Mouse (Mus musculus): ENCODE measurements around the gene Nek3. TPM values are rescaled to one million over a fixed set of nuclear protein-coding genes. Genes with fewer than 3 reads are reported as not detected.

Nek3 gene
- polyA plus RNA-seq, 1 experiment = 3.6 TPM

DNA sequence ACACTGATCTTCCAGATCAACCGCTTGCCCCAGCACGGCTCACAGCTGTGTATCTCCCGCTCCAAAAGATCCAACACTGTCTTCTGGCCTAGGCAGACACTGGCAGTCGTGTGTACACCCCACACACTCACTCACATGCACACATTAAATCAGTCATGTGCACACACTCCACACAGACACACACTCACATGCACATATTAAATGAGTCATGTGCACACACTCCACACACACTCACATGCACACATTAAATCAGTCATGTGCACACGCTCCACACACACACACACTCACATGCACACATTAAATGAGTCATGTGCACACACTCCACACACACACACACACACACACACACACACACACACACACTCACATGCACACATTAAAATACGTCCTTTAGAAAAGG lies 31.7 kb upstream of the Nek3 start:
- Histone ChIP-seq H3ac (ENCODE audit: control insufficient read depth, insufficient read length) (no peak overlapping the region), H3K27me3 (ENCODE audit: control insufficient read depth, insufficient read depth, insufficient read length) (no peaks in the 10 kb centered on the region), H3K4me2 (ENCODE audit: low read depth) (no peak overlapping the region), H3K36me3 (ENCODE audit: control insufficient read depth, insufficient read depth) (no peaks in the 10 kb centered on the region), H3K4me3 (no peak overlapping the region), H3K79me2 (ENCODE audit: control insufficient read depth, insufficient read depth) (peaks cover 22% of the 10 kb centered on the region)
- TF ChIP-seq MYOD1 (IDR thresholded peaks at IDR 0.05; ENCODE audit: control insufficient read depth in 1 of 3, insufficient read length in 2 of 3, low read depth in 2 of 3) (peak in 1 of 3 experiments; percentile 12), MYOG (IDR thresholded peaks at IDR 0.05; ENCODE audit: control insufficient read depth in 1 of 3, insufficient read depth in 1 of 3, insufficient read length in 2 of 3, low read depth in 2 of 3) (peak in 1 of 3 experiments; percentile 37), TCF3 (IDR thresholded peaks at IDR 0.05; ENCODE audit: insufficient read length, low read depth) (no peak)

DNA sequence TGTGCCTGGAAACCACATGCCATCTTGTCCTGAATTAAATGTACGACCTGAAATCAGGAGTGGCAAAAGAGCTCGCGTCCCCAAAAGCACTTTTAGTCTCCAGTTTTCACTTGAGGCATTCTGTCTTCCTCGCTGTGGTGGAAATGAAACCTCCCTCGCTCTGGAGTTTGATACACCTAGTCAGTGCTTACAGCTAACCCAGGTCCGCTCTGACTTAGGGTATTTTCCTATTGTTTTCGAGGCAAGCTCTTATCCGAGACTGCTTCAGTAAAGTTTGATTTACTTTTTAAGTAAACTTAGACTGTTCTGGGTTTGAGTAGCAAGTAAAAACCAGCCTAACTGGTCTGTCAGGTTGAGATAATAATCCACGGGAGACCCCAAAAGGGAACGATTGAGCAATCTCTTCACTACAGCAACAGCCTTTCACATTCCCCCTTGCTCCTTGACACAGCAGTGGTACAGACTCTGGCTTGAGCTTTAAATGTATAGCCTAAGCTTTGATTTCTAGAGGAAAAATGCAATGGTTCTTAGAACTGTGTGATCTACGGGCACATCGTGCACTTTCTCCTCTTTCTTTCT lies 27.3 kb upstream of the Nek3 start:
- Histone ChIP-seq H3K27me3 (ENCODE audit: control insufficient read depth, insufficient read depth, insufficient read length) (no peaks in the 10 kb centered on the region), H3K36me3 (ENCODE audit: control insufficient read depth, insufficient read depth) (no peaks in the 10 kb centered on the region), H3ac (ENCODE audit: control insufficient read depth, insufficient read length) (peak overlapping the region; percentile 13), H3K4me3 (peak overlapping the region; percentile 69), H3K79me2 (ENCODE audit: control insufficient read depth, insufficient read depth) (peaks cover 22% of the 10 kb centered on the region), H3K4me2 (ENCODE audit: low read depth) (peak overlapping the region; percentile 91)
- TF ChIP-seq CEBPB (IDR thresholded peaks at IDR 0.05; ENCODE audit: insufficient read depth, poor library complexity, severe bottlenecking) = peak; percentile 74; the same call in 1 of the 2 replicates
- no peak for TF ChIP-seq E2F4 (IDR thresholded peaks at IDR 0.05; ENCODE audit: insufficient read depth)
- no peak for TF ChIP-seq MYOG (IDR thresholded peaks at IDR 0.05; ENCODE audit: control insufficient read depth in 1 of 3, insufficient read depth in 1 of 3, insufficient read length in 2 of 3, low read depth in 2 of 3)
- TF ChIP-seq TCF3 (IDR thresholded peaks at IDR 0.05; ENCODE audit: insufficient read length, low read depth) = no peak

- peak within 1 kb of the TSS; percentile 69 for H3K4me3 ChIP-seq
- TF ChIP-seq POLR2AphosphoS2 (IDR thresholded peaks at IDR 0.05; ENCODE audit: insufficient read length, low read depth) = peak; percentile 67
- TF ChIP-seq MAX (IDR thresholded peaks at IDR 0.05; ENCODE audit: low read depth) = no peak
- TF ChIP-seq MYOG (IDR thresholded peaks at IDR 0.05; ENCODE audit: control insufficient read depth in 1 of 3, insufficient read depth in 1 of 3, insufficient read length in 2 of 3, low read depth in 2 of 3) = peak in 1 of 3 experiments; percentile 47
- peak in 1 of 3 experiments; percentile 29 for TF ChIP-seq MYOD1 (IDR thresholded peaks at IDR 0.05; ENCODE audit: control insufficient read depth in 1 of 3, insufficient read length in 2 of 3, low read depth in 2 of 3)
- peak; percentile 71 for TF ChIP-seq POLR2A (IDR thresholded peaks at IDR 0.05; ENCODE audit: insufficient read length, low read depth)
- no peak for TF ChIP-seq REST (IDR thresholded peaks at IDR 0.05; ENCODE audit: insufficient read depth, insufficient read length)
- H3K4me2 ChIP-seq (ENCODE audit: low read depth) = peak within 1 kb of the TSS; percentile 91
- H3K79me2 ChIP-seq (ENCODE audit: control insufficient read depth, insufficient read depth) = peaks cover 22% of the 10 kb centered on the region
- H3K27me3 ChIP-seq (ENCODE audit: control insufficient read depth, insufficient read depth, insufficient read length) = no peaks in the 10 kb centered on the region
- H3ac ChIP-seq (ENCODE audit: control insufficient read depth, insufficient read length) = peak within 1 kb of the TSS; percentile 13
- no peaks in the 10 kb centered on the region for H3K36me3 ChIP-seq (ENCODE audit: control insufficient read depth, insufficient read depth)
Measured at GRCm38 (mm10) chr8:22192660-22193431, 26.6 kb upstream of the Nek3 start, which contains the start of gene Vps36. TSS of gene Vps36 (plus strand) at chr8:22192809.

DNA sequence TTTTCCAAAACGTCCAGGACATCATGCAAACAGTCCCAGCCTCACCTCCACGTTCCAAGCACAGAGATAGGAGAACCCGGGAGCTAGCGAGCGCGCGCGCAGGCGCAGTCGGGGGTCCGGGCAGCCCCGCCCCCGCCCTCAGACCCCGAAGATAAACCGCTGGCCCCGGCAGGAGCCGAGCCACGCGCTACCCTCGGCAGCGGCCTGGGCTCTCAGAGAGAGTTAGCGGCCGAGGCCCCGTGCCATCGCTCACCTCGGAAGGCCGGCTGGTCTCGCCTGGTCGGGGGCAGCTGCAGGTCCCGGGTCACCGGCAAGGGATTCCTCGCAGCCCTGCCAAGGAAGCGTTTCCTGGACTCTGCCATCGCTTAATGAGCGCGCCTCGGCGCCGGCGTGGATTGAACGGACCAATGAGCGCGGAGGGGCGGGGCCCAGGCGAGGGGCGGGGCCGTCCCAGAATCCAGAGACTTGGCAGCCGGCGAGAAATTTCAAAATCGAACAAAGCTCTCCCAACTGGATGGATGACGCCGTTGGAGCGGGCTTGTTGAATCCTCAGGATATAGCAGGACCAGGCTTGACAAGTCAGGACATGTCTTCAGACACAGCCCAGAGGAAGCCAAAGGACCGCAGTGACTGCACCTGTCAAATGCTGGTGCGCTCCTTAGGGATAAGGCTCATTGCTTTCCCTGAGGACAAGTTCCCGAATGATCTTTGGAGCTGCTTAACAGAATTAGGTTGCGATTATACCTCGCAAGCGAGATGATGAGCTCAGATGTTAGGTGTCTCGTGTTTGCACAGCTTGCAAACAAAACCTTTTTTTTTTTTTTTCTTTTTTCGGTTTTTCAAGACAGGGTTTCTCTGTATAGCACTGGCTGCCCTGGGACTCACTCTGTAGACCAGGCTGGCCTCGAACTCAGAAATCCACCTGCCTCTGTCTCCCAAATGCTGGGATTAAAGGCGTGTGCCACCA lies 19.5 kb upstream of the Nek3 start, which contains the start of gene Ckap2:
Gene Ckap2, minus strand, starts transcription at position 389 of the 967 bp plus-strand sequence.
- H3K36me3 ChIP-seq (ENCODE audit: control insufficient read depth, insufficient read depth) = no peaks in the 10 kb centered on the region
- TF ChIP-seq POLR2AphosphoS2 (IDR thresholded peaks at IDR 0.05; ENCODE audit: insufficient read length, low read depth) (peak; percentile 41), POLR2A (IDR thresholded peaks at IDR 0.05; ENCODE audit: insufficient read length, low read depth) (peak; percentile 59), USF1 (IDR thresholded peaks at IDR 0.05; ENCODE audit: low read depth) (no peak), MYOG (IDR thresholded peaks at IDR 0.05; ENCODE audit: control insufficient read depth in 1 of 3, insufficient read depth in 1 of 3, insufficient read length in 2 of 3, low read depth in 2 of 3) (peak in 1 of 3 experiments; percentile 10), MYOD1 (IDR thresholded peaks at IDR 0.05; ENCODE audit: control insufficient read depth in 1 of 3, insufficient read length in 2 of 3, low read depth in 2 of 3) (peak in 2 of 3 experiments; percentile 45 to 48), CEBPB (IDR thresholded peaks at IDR 0.05; ENCODE audit: insufficient read depth, poor library complexity, severe bottlenecking) (0 out of 2 replicates have a peak, but pooled peaks have one; percentile 10), E2F4 (IDR thresholded peaks at IDR 0.05; ENCODE audit: insufficient read depth) (peak; percentile 88), MAX (IDR thresholded peaks at IDR 0.05; ENCODE audit: low read depth) (no peak)
- peak within 1 kb of the TSS; percentile 87 for H3K4me2 ChIP-seq (ENCODE audit: low read depth)
- no peak within 1 kb of the TSS for H3ac ChIP-seq (ENCODE audit: control insufficient read depth, insufficient read length)
- no peaks in the 10 kb centered on the region for H3K27me3 ChIP-seq (ENCODE audit: control insufficient read depth, insufficient read depth, insufficient read length)
- peaks cover 44% of the 10 kb centered on the region for H3K79me2 ChIP-seq (ENCODE audit: control insufficient read depth, insufficient read depth)
- peak within 1 kb of the TSS; percentile 45 for H3K4me3 ChIP-seq

DNA sequence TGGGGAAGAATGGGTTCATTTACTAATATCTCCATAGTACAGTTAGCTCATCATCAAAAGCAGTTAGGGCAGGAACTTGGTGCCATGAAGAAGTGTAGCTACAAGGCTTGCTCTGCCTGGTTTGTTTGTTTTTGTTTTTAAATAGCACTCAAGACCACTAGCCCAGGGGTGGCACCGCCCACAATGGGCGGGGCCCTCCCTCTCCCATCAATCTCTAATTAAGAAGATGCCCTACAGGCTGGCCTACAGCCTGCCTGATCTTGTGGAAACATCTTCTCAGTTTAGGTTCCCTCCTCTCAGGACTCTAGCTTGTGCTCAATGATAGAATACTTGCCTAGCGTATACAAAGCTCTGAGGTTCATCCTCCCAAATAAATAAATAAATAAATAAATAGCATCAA lies 18.6 kb upstream of the Nek3 start:
- no peak for TF ChIP-seq MYOG (IDR thresholded peaks at IDR 0.05; ENCODE audit: control insufficient read depth in 1 of 3, insufficient read depth in 1 of 3, insufficient read length in 2 of 3, low read depth in 2 of 3)
- TF ChIP-seq E2F4 (IDR thresholded peaks at IDR 0.05; ENCODE audit: insufficient read depth) = no peak
- no peak for TF ChIP-seq POLR2A (IDR thresholded peaks at IDR 0.05; ENCODE audit: insufficient read length, low read depth)
- no peak for TF ChIP-seq MAX (IDR thresholded peaks at IDR 0.05; ENCODE audit: low read depth)
- TF ChIP-seq POLR2AphosphoS2 (IDR thresholded peaks at IDR 0.05; ENCODE audit: insufficient read length, low read depth) = no peak
- no peak for TF ChIP-seq USF1 (IDR thresholded peaks at IDR 0.05; ENCODE audit: low read depth)
- no peak for TF ChIP-seq TCF3 (IDR thresholded peaks at IDR 0.05; ENCODE audit: insufficient read length, low read depth)
- TF ChIP-seq SRF (IDR thresholded peaks at IDR 0.05; ENCODE audit: control insufficient read depth, insufficient read length, low read depth) = no peak
- no peak for TF ChIP-seq CEBPB (IDR thresholded peaks at IDR 0.05; ENCODE audit: insufficient read depth, poor library complexity, severe bottlenecking)
- TF ChIP-seq MYOD1 (IDR thresholded peaks at IDR 0.05; ENCODE audit: control insufficient read depth in 1 of 3, insufficient read length in 2 of 3, low read depth in 2 of 3) = no peak
- no peak for TF ChIP-seq REST (IDR thresholded peaks at IDR 0.05; ENCODE audit: insufficient read depth, insufficient read length)
- no peak for TF ChIP-seq TCF12 (IDR thresholded peaks at IDR 0.05; ENCODE audit: insufficient read depth, poor library complexity, severe bottlenecking)
- Histone ChIP-seq H3K4me3 (peak overlapping the region; percentile 45), H3K79me2 (ENCODE audit: control insufficient read depth, insufficient read depth) (peaks cover 51% of the 10 kb centered on the region), H3K4me2 (ENCODE audit: low read depth) (peak overlapping the region; percentile 80), H3K27me3 (ENCODE audit: control insufficient read depth, insufficient read depth, insufficient read length) (no peaks in the 10 kb centered on the region), H3ac (ENCODE audit: control insufficient read depth, insufficient read length) (no peak overlapping the region), H3K36me3 (ENCODE audit: control insufficient read depth, insufficient read depth) (no peaks in the 10 kb centered on the region)
